Mouse (Mus musculus): Measurements from ENCODE around the gene Cep152.

GRCm38 (mm10) chr2:125562407-125562806 is 62.5 kb downstream of the Cep152 start:
- TF ChIP-seq CTCF (IDR thresholded peaks at IDR 0.05; ENCODE audit: control insufficient read depth, insufficient read depth, insufficient replicate concordance, low read depth, low read length), result no peak
- TF ChIP-seq POLR2A (IDR thresholded peaks at IDR 0.05; ENCODE audit: control insufficient read depth, low read depth, low read length), result no peak
